8 mouse cellular contexts compared by ENCODE assay signal in genomic region chr2:154552424-154552907, GRCm38 (mm10). TPM values are rescaled to one million over a fixed set of nuclear protein-coding genes. Genes with fewer than 3 reads are reported as not detected.
DNase-seq lines count a peak whose midpoint lies in the region; ATAC-seq and TF ChIP-seq lines count a peak whose summit lies in the region.

No protein-coding gene starts in this region.

- ATAC-seq in embryonic facial prominence, embryonic 14.5 days (ENCODE audit: low read depth), result peak; percentile 48
- ATAC-seq in liver, embryonic 12.5 days, result peak; percentile 49
- ATAC-seq in stomach, embryonic 14.5 days (ENCODE audit: insufficient number of reproducible peaks, insufficient read depth, low FRiP score, low read depth), result peak; percentile 10

- no peak overlapping the region for H3K27ac ChIP-seq in embryonic facial prominence, embryonic 14.5 days (replicated peaks; ENCODE audit: low read depth, low read length)
- H3K27ac ChIP-seq in kidney, adult 2 months (ENCODE audit: insufficient read depth, low read depth, low read length), result no peak overlapping the region
- H3K27ac ChIP-seq in liver, embryonic 12.5 days, result no peak overlapping the region
- H3K27ac ChIP-seq in stomach, embryonic 14.5 days (ENCODE audit: low read length), result no peak overlapping the region

- no peak for TF ChIP-seq POLR2A in kidney, adult 2 months (IDR thresholded peaks at IDR 0.05; ENCODE audit: low read depth, low read length)

- peak; percentile 47 for DNase-seq in ovary, adult 18-20 months (ENCODE audit: low spot score)
- no peak for DNase-seq in ovary, postnatal 10 days (ENCODE audit: low spot score)
- DNase-seq in embryonic facial prominence, embryonic 14.5 days (ENCODE audit: low spot score), result peak; percentile 82
- DNase-seq in heart, adult 8-10 months (ENCODE audit: low spot score), result peak; percentile 49
- DNase-seq in kidney, adult 2 months, result peak; percentile 72
- peak; percentile 71 for DNase-seq in naive thymus-derived CD4-positive, alpha-beta T cell, adult 2 months (ENCODE audit: low read depth)

- peak overlapping the region; percentile 30 for H3K4me2 ChIP-seq in embryonic facial prominence, embryonic 14.5 days (ENCODE audit: low read depth, low read length)
- peak overlapping the region; percentile 62 for H3K4me2 ChIP-seq in liver, embryonic 12.5 days
- H3K4me2 ChIP-seq in stomach, embryonic 14.5 days (replicated peaks; ENCODE audit: low read depth, low read length), result peak overlapping the region; percentile 15; the same call in 1 of the 2 replicates

- TF ChIP-seq CTCF in kidney, adult 2 months (conservative IDR thresholded peaks at IDR 0.05; ENCODE audit: insufficient read depth, insufficient read length, low read depth, low read length), result peak; percentile 67

- H3K4me1 ChIP-seq in embryonic facial prominence, embryonic 14.5 days (ENCODE audit: control insufficient read depth, insufficient read depth, low read length), result peaks cover 32% of the 10 kb centered on the region
- H3K4me1 ChIP-seq in kidney, adult 2 months (ENCODE audit: control insufficient read depth, insufficient read depth, low read length), result no peaks in the 10 kb centered on the region
- H3K4me1 ChIP-seq in liver, embryonic 12.5 days, result peaks cover 35% of the 10 kb centered on the region
- H3K4me1 ChIP-seq in stomach, embryonic 14.5 days (ENCODE audit: control insufficient read depth, insufficient read depth, low read length), result peaks cover 15% of the 10 kb centered on the region

- H3K9ac ChIP-seq in embryonic facial prominence, embryonic 14.5 days (ENCODE audit: low read depth, low read length), result peak overlapping the region; percentile 10; the same call in 1 of the 2 replicates
- H3K9ac ChIP-seq in liver, embryonic 12.5 days, result 0 out of 2 replicates have a peak overlapping the region, but pooled peaks have one; percentile 13
- no peak overlapping the region for H3K9ac ChIP-seq in stomach, embryonic 14.5 days (replicated peaks; ENCODE audit: low read depth, low read length)

- peaks cover 16% of the 10 kb centered on the region for H3K27me3 ChIP-seq in embryonic facial prominence, embryonic 14.5 days (replicated peaks; ENCODE audit: control insufficient read depth, insufficient read depth, low read length)
- H3K27me3 ChIP-seq in kidney, adult 2 months (replicated peaks; ENCODE audit: control insufficient read depth, insufficient read depth, low read length), result no peaks in the 10 kb centered on the region
- peaks cover 48% of the 10 kb centered on the region for H3K27me3 ChIP-seq in liver, embryonic 12.5 days (replicated peaks)
- H3K27me3 ChIP-seq in stomach, embryonic 14.5 days (ENCODE audit: control insufficient read depth, insufficient read depth, low read length), result 0 out of 2 replicates have a peak, but pooled peaks cover 12% of the 10 kb centered on the region

- H3K4me3 ChIP-seq in embryonic facial prominence, embryonic 14.5 days (ENCODE audit: low read depth, low read length), result peak overlapping the region; percentile 11; the same call in 1 of the 2 replicates
- peak overlapping the region; percentile 11; the same call in 1 of the 2 replicates for H3K4me3 ChIP-seq in kidney, adult 2 months (ENCODE audit: insufficient read depth, low read depth, low read length)
- peak overlapping the region; percentile 25 for H3K4me3 ChIP-seq in liver, embryonic 12.5 days
- H3K4me3 ChIP-seq in stomach, embryonic 14.5 days (ENCODE audit: low read depth, low read length), result no peak overlapping the region

- no peaks in the 10 kb centered on the region for H3K36me3 ChIP-seq in embryonic facial prominence, embryonic 14.5 days (ENCODE audit: control insufficient read depth, insufficient read depth, low read length)
- H3K36me3 ChIP-seq in kidney, adult 2 months (ENCODE audit: control insufficient read depth, insufficient read depth, low read length), result no peaks in the 10 kb centered on the region
- no peaks in the 10 kb centered on the region for H3K36me3 ChIP-seq in liver, embryonic 12.5 days
- H3K36me3 ChIP-seq in stomach, embryonic 14.5 days (ENCODE audit: control insufficient read depth, insufficient read depth, low read length), result no peaks in the 10 kb centered on the region

- H3K9me3 ChIP-seq in embryonic facial prominence, embryonic 14.5 days (ENCODE audit: control insufficient read depth, low read length), result no peaks in the 10 kb centered on the region
- H3K9me3 ChIP-seq in liver, embryonic 12.5 days (replicated peaks), result no peaks in the 10 kb centered on the region
- no peaks in the 10 kb centered on the region for H3K9me3 ChIP-seq in stomach, embryonic 14.5 days (ENCODE audit: control insufficient read depth, low read depth, low read length)

- WGBS in embryonic facial prominence, embryonic 14.5 days, result 38% methylated on average over 24 of the region's 27 CpGs
- 19% methylated on average over 27 of the region's 27 CpGs for WGBS in kidney, adult 2 months
- 21% methylated on average over 27 of the region's 27 CpGs for WGBS in liver, embryonic 12.5 days (ENCODE audit: insufficient replicate concordance)
- WGBS in stomach, embryonic 14.5 days, result 31% methylated on average over 27 of the region's 27 CpGs

RNA-seq across cellular contexts. Expression of gene Actl10, which starts 0.9 kb away (rescaled TPM):
- polyA plus RNA-seq in embryonic facial prominence, embryonic 14.5 days (2014; fragmentation: Nextera tagmentation; extraction: Ambion mirVana), result not detected in 2 replicates
- not detected for total RNA-seq in heart, adult 8-10 months (2022)
- polyA plus RNA-seq in kidney, adult 2 months (2012; rRNA removed), result 0.05 TPM in 1 of 2 replicates, not detected in the other
- 0.29 TPM in 1 of 2 replicates, not detected in the other for polyA plus RNA-seq in liver, embryonic 12.5 days (2016; fragmentation: Nextera tagmentation; extraction: Ambion mirVana)
- polyA plus RNA-seq in stomach, embryonic 14.5 days (2014; fragmentation: Nextera tagmentation; extraction: Ambion mirVana), result 0.17 TPM in 1 of 2 replicates, not detected in the other

RNA-seq across cellular contexts. Expression of gene 1700003F12Rik, which starts 5.6 kb away (rescaled TPM):
- 0.63 and 0.78 TPM in 2 replicates for polyA plus RNA-seq in embryonic facial prominence, embryonic 14.5 days (2014; fragmentation: Nextera tagmentation; extraction: Ambion mirVana)
- not detected for total RNA-seq in heart, adult 8-10 months (2022)
- 0.29 and 0.52 TPM in 2 replicates for polyA plus RNA-seq in kidney, adult 2 months (2012; rRNA removed)
- 1.5 and 1.6 TPM in 2 replicates for polyA plus RNA-seq in liver, embryonic 12.5 days (2016; fragmentation: Nextera tagmentation; extraction: Ambion mirVana)
- polyA plus RNA-seq in stomach, embryonic 14.5 days (2014; fragmentation: Nextera tagmentation; extraction: Ambion mirVana), result 0.77 and 0.91 TPM in 2 replicates

RNA-seq across cellular contexts. Expression of gene Necab3, which starts 6.2 kb away (rescaled TPM):
- 2.4 and 3.9 TPM in 2 replicates for polyA plus RNA-seq in embryonic facial prominence, embryonic 14.5 days (2014; fragmentation: Nextera tagmentation; extraction: Ambion mirVana)
- total RNA-seq in heart, adult 8-10 months (2022), result 1 to 10 TPM in 1 of 4 experiments, under 1 TPM in 3; 0.25 to 1.2 (median 0.60) TPM
- 1.5 and 1.8 TPM in 2 replicates for polyA plus RNA-seq in kidney, adult 2 months (2012; rRNA removed)
- 1.0 and 1.3 TPM in 2 replicates for polyA plus RNA-seq in liver, embryonic 12.5 days (2016; fragmentation: Nextera tagmentation; extraction: Ambion mirVana)
- polyA plus RNA-seq in stomach, embryonic 14.5 days (2014; fragmentation: Nextera tagmentation; extraction: Ambion mirVana), result 3.2 and 4.1 TPM in 2 replicates

RNA-seq across cellular contexts. Expression of gene E2f1, which starts 17.2 kb away (rescaled TPM):
- 8.8 and 10.5 TPM in 2 replicates for polyA plus RNA-seq in embryonic facial prominence, embryonic 14.5 days (2014; fragmentation: Nextera tagmentation; extraction: Ambion mirVana)
- 1 to 10 TPM in 1 of 4 experiments, under 1 TPM in 3; 0.25 to 1.2 (median 0.47) TPM for total RNA-seq in heart, adult 8-10 months (2022)
- polyA plus RNA-seq in kidney, adult 2 months (2012; rRNA removed), result 3.6 and 4.1 TPM in 2 replicates
- polyA plus RNA-seq in liver, embryonic 12.5 days (2016; fragmentation: Nextera tagmentation; extraction: Ambion mirVana), result 27.0 and 27.4 TPM in 2 replicates
- 7.4 and 9.8 TPM in 2 replicates for polyA plus RNA-seq in stomach, embryonic 14.5 days (2014; fragmentation: Nextera tagmentation; extraction: Ambion mirVana)

RNA-seq across cellular contexts. Expression of gene Pxmp4, which starts 51.0 kb away (rescaled TPM):
- polyA plus RNA-seq in embryonic facial prominence, embryonic 14.5 days (2014; fragmentation: Nextera tagmentation; extraction: Ambion mirVana), result 24.1 and 26.9 TPM in 2 replicates
- total RNA-seq in heart, adult 8-10 months (2022), result 10 to 100 TPM; 25.0 to 31.0 (median 27.2) TPM
- polyA plus RNA-seq in kidney, adult 2 months (2012; rRNA removed), result 118 and 138 TPM in 2 replicates
- 24.5 and 26.1 TPM in 2 replicates for polyA plus RNA-seq in liver, embryonic 12.5 days (2016; fragmentation: Nextera tagmentation; extraction: Ambion mirVana)
- 29.3 and 29.5 TPM in 2 replicates for polyA plus RNA-seq in stomach, embryonic 14.5 days (2014; fragmentation: Nextera tagmentation; extraction: Ambion mirVana)
